Mouse (Mus musculus) liver, embryonic 14.5 days (tissue): ENCODE measurements around the gene Dck.

ENCODE experiments used
- CTCF ChIP-seq: IDR thresholded peaks from 2 replicates; pipeline ENCODE4 v1.5.1; 2016; ENCODE audit warnings: antibody characterized with exemption, low read depth, control low read depth
- EP300 ChIP-seq: IDR thresholded peaks from 2 replicates; pipeline ENCODE4 v1.6.1; 2016; ENCODE audit warnings: antibody characterized with exemption, low read depth

GRCm38 (mm10) chr5:88831935-88832334 is 67.1 kb downstream of the Dck start:
- TF ChIP-seq CTCF: no peak
- no peak for TF ChIP-seq EP300
